Mouse (Mus musculus): ENCODE data around the gene Atp10a. TPM values are rescaled to one million over a fixed set of nuclear protein-coding genes. Genes with fewer than 3 reads are reported as not detected.
"Not testable (repeated sequence)": the region's sequence is repeated elsewhere in the genome, so short reads cannot be mapped to it uniquely, and the experiment has no call there.

The Atp10a gene
- polyA plus RNA-seq, 1 experiment = 1.5 TPM

DNA sequence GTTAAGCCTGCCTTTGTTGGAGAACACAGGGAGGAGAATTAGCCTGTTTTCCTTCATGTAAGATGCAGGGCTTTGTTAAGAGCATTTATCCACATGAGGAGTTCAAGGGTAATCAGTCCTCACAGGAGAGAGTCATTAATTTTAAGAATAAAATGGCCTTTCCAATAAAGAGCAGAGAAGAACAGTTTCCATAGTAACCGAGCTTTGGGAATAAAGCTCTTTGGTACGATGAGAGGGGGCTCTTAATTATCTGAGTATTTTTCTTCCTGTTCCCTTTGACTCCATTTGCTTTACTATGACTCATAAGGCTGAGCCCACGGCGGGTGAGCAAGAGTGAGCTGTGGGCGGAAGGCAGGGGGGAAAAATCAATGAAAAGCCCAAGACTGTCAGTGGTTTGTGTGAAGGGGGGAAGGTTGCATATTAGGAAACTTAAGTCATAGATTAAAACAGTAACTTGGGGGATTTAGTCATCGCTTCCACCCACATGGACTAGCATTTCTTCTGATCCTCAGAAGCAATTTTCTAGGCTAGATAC is 166.2 kb downstream of the Atp10a start:
- Histone ChIP-seq H3K36me3 (ENCODE audit: control insufficient read depth, insufficient read depth, low read length) (no peaks in the 10 kb centered on the region), H3K27ac (ENCODE audit: insufficient read depth, low read depth, low read length) (no peak overlapping the region), H3K4me1 (ENCODE audit: control insufficient read depth, insufficient read depth, low read length) (no peaks in the 10 kb centered on the region), H3K27me3 (replicated peaks; ENCODE audit: control insufficient read depth, insufficient read depth, low read length) (no peaks in the 10 kb centered on the region), H3K4me3 (ENCODE audit: insufficient read depth, low read depth, low read length) (no peak overlapping the region)
- WGBS = 62% methylated on average over 6 of the region's 6 CpGs
- no peak for TF ChIP-seq POLR2A (IDR thresholded peaks at IDR 0.05; ENCODE audit: low read depth, low read length)
- TF ChIP-seq CTCF (conservative IDR thresholded peaks at IDR 0.05; ENCODE audit: insufficient read depth, insufficient read length, low read depth, low read length) = no peak
- no peak for DNase-seq

GRCm38 (mm10) chr7:58824686-58825085 is 168.7 kb downstream of the Atp10a start:
- no peaks in the 10 kb centered on the region for H3K36me3 ChIP-seq (ENCODE audit: control insufficient read depth, insufficient read depth, low read length)
- no peak for TF ChIP-seq CTCF (conservative IDR thresholded peaks at IDR 0.05; ENCODE audit: insufficient read depth, insufficient read length, low read depth, low read length)
- no peak for TF ChIP-seq POLR2A (IDR thresholded peaks at IDR 0.05; ENCODE audit: low read depth, low read length)
- WGBS = 88% methylated on average over 3 of the region's 3 CpGs
- no peaks in the 10 kb centered on the region for H3K27me3 ChIP-seq (replicated peaks; ENCODE audit: control insufficient read depth, insufficient read depth, low read length)
- H3K4me1 ChIP-seq (ENCODE audit: control insufficient read depth, insufficient read depth, low read length) = no peaks in the 10 kb centered on the region
- no peak overlapping the region for H3K4me3 ChIP-seq (ENCODE audit: insufficient read depth, low read depth, low read length)
- DNase-seq = no peak
- H3K27ac ChIP-seq (ENCODE audit: insufficient read depth, low read depth, low read length) = no peak overlapping the region

- WGBS = 68% methylated on average over 5 of the region's 5 CpGs
- Histone ChIP-seq H3K4me1 (ENCODE audit: control insufficient read depth, insufficient read depth, low read length) (no peaks in the 10 kb centered on the region), H3K36me3 (ENCODE audit: control insufficient read depth, insufficient read depth, low read length) (no peaks in the 10 kb centered on the region), H3K27me3 (replicated peaks; ENCODE audit: control insufficient read depth, insufficient read depth, low read length) (no peaks in the 10 kb centered on the region), H3K4me3 (ENCODE audit: insufficient read depth, low read depth, low read length) (peak overlapping the region; percentile 22; the same call in 1 of the 2 replicates), H3K27ac (ENCODE audit: insufficient read depth, low read depth, low read length) (no peak overlapping the region)
- no peak for TF ChIP-seq POLR2A (IDR thresholded peaks at IDR 0.05; ENCODE audit: low read depth, low read length)
- no peak for TF ChIP-seq CTCF (conservative IDR thresholded peaks at IDR 0.05; ENCODE audit: insufficient read depth, insufficient read length, low read depth, low read length)
- DNase-seq = peak; percentile 22
Observed at GRCm38 (mm10) chr7:58829111-58829510, 173.1 kb downstream of the Atp10a start.

GRCm38 (mm10) chr7:58836855-58837606 is 181.1 kb downstream of the Atp10a start:
- H3K27me3 ChIP-seq (replicated peaks; ENCODE audit: control insufficient read depth, insufficient read depth, low read length); H3K27ac ChIP-seq (ENCODE audit: insufficient read depth, low read depth, low read length); H3K4me3 ChIP-seq (ENCODE audit: insufficient read depth, low read depth, low read length); H3K4me1 ChIP-seq (ENCODE audit: control insufficient read depth, insufficient read depth, low read length); DNase-seq; H3K36me3 ChIP-seq (ENCODE audit: control insufficient read depth, insufficient read depth, low read length): not testable (repeated sequence)
- 93% methylated on average over 32 of the region's 32 CpGs for WGBS

- TF ChIP-seq CTCF (conservative IDR thresholded peaks at IDR 0.05; ENCODE audit: insufficient read depth, insufficient read length, low read depth, low read length) = no peak
- TF ChIP-seq POLR2A (IDR thresholded peaks at IDR 0.05; ENCODE audit: low read depth, low read length) = no peak
- no peak overlapping the region for H3K4me3 ChIP-seq (ENCODE audit: insufficient read depth, low read depth, low read length)
- no peaks in the 10 kb centered on the region for H3K27me3 ChIP-seq (replicated peaks; ENCODE audit: control insufficient read depth, insufficient read depth, low read length)
- WGBS = 80% methylated on average over 2 of the region's 2 CpGs
- H3K27ac ChIP-seq (ENCODE audit: insufficient read depth, low read depth, low read length) = no peak overlapping the region
- no peaks in the 10 kb centered on the region for H3K36me3 ChIP-seq (ENCODE audit: control insufficient read depth, insufficient read depth, low read length)
- DNase-seq = no peak
- no peaks in the 10 kb centered on the region for H3K4me1 ChIP-seq (ENCODE audit: control insufficient read depth, insufficient read depth, low read length)
Observed at GRCm38 (mm10) chr7:58840367-58840766, 184.4 kb downstream of the Atp10a start.

DNA sequence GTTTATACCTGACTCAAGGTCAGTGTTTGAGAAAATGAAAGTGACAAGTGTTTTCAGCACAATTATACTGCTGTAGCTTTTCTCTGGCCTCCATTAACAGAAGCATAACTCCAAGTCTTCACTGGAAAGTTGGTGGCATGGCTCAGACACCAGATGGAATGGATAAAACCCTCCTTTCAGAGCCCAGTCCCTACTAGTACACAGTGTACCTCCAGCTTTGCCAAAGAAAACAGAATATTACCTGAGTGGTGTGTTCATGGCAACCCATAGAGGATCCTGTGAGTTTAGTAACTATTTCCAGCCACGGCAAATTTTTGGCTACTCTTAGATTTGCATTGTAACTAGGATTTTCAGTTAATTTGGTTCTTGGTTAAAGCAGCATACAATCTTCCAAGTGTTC is 185.1 kb downstream of the Atp10a start:
- 70% methylated on average over 1 of the region's 1 CpGs for WGBS
- Histone ChIP-seq H3K4me1 (ENCODE audit: control insufficient read depth, insufficient read depth, low read length) (no peaks in the 10 kb centered on the region), H3K27me3 (replicated peaks; ENCODE audit: control insufficient read depth, insufficient read depth, low read length) (no peaks in the 10 kb centered on the region), H3K4me3 (ENCODE audit: insufficient read depth, low read depth, low read length) (no peak overlapping the region), H3K27ac (ENCODE audit: insufficient read depth, low read depth, low read length) (no peak overlapping the region), H3K36me3 (ENCODE audit: control insufficient read depth, insufficient read depth, low read length) (no peaks in the 10 kb centered on the region)
- no peak for DNase-seq
- TF ChIP-seq POLR2A (IDR thresholded peaks at IDR 0.05; ENCODE audit: low read depth, low read length) (no peak), CTCF (conservative IDR thresholded peaks at IDR 0.05; ENCODE audit: insufficient read depth, insufficient read length, low read depth, low read length) (no peak)

DNA sequence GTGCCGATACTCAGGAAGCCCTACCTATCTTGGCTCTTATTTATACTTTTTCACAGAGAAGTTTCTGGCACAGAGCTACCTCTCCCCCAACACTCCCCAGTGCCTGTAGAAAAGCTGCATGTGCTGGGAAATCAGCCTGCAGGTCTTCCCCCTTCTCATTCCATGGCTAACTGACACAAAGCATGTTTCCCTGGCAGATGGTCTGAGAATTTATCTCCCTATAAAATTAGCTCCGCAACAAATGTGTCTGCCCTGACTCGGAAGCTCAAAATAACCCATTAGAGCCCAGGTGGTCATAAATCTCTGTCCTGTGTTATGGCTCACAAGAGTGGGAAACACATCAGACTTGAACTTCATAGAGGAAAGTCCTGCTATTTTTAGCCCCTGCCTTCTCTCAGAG is 186.9 kb downstream of the Atp10a start:
- no peak for TF ChIP-seq CTCF (conservative IDR thresholded peaks at IDR 0.05; ENCODE audit: insufficient read depth, insufficient read length, low read depth, low read length)
- TF ChIP-seq POLR2A (IDR thresholded peaks at IDR 0.05; ENCODE audit: low read depth, low read length) = no peak
- H3K4me3 ChIP-seq (ENCODE audit: insufficient read depth, low read depth, low read length) = no peak overlapping the region
- 34% methylated on average over 3 of the region's 3 CpGs for WGBS
- H3K36me3 ChIP-seq (ENCODE audit: control insufficient read depth, insufficient read depth, low read length) = no peaks in the 10 kb centered on the region
- no peaks in the 10 kb centered on the region for H3K4me1 ChIP-seq (ENCODE audit: control insufficient read depth, insufficient read depth, low read length)
- no peak overlapping the region for H3K27ac ChIP-seq (ENCODE audit: insufficient read depth, low read depth, low read length)
- H3K27me3 ChIP-seq (replicated peaks; ENCODE audit: control insufficient read depth, insufficient read depth, low read length) = no peaks in the 10 kb centered on the region
- DNase-seq = no peak
